Mouse (Mus musculus) heart, embryonic 16.5 days (tissue): ENCODE data around the gene Cdkn1b. TPM values are rescaled to one million over a fixed set of nuclear protein-coding genes. Genes with fewer than 3 reads are reported as not detected.

Experiments
- ATAC-seq: fragments of 200-750 bp; cut with Nextera tagmentation; replicated peaks from 2 replicates; pipeline ENCODE4 v1.8.0; 2017; ENCODE audit warnings: moderate number of reproducible peaks; ENCODE audit not compliant: insufficient read depth, low FRiP score; ENCODE audit errors: extremely low read depth
- H3K27ac ChIP-seq: fragments of 300-500 bp; sonication (generic); 2 replicates; pipeline ENCODE4 v1.5.1; 2014; ENCODE audit warnings: mild to moderate bottlenecking, low read length, control low read depth, moderate library complexity
- H3K27me3 ChIP-seq: fragments of 300-500 bp; sonication (generic); 2 replicates; pipeline ENCODE4 v1.6.1; 2014; ENCODE audit warnings: low read length, mixed read lengths; ENCODE audit not compliant: control insufficient read depth, insufficient read depth
- H3K36me3 ChIP-seq: fragments of 300-500 bp; sonication (generic); 2 replicates; pipeline ENCODE4 v1.6.1; 2014; ENCODE audit not compliant: control insufficient read depth, insufficient read depth
- H3K4me1 ChIP-seq: fragments of 300-500 bp; sonication (generic); 2 replicates; pipeline ENCODE4 v1.6.1; 2014; ENCODE audit warnings: low read length, mixed read lengths; ENCODE audit not compliant: control insufficient read depth, insufficient read depth
- H3K4me2 ChIP-seq: fragments of 300-500 bp; sonication (generic); 2 replicates; pipeline ENCODE4 v1.6.1; 2014; ENCODE audit warnings: low read depth, mild to moderate bottlenecking, control low read depth, low read length
- H3K4me3 ChIP-seq: fragments of 300-500 bp; sonication (generic); 2 replicates; pipeline ENCODE4 v1.5.1; 2014; ENCODE audit warnings: mild to moderate bottlenecking, control low read depth, low read length
- H3K9ac ChIP-seq: fragments of 300-500 bp; sonication (generic); 2 replicates; pipeline ENCODE4 v1.6.1; 2014; ENCODE audit warnings: low read length, control low read depth
- H3K9me3 ChIP-seq: fragments of 300-500 bp; sonication (generic); replicated peaks from 2 replicates; pipeline ENCODE4 v1.6.1; 2016; ENCODE audit warnings: low read length; ENCODE audit not compliant: control insufficient read depth
- WGBS: fragments of 180-500 bp; shearing (Covaris S2); extraction: QIAGEN DNeasy Blood & Tissue Kit; methylation state at CpG from one replicate; pipeline ENCODE4 v1.1.7; 2014; 5-methylcytosine and 5-hydroxymethylcytosine counted together
- polyA plus RNA-seq: library from polyadenylated mRNA; unstranded; fragments of >200 nt; fragmentation: Nextera tagmentation; extraction: Ambion mirVana; gene quantifications from 2 replicates; pipeline ENCODE4 v1.2.1, GENCODE M21; 2015

Cdkn1b gene
- polyA plus RNA-seq, 1 experiment from 2014 or later = 14.7 TPM

- 2% methylated on average over 11 of the region's 11 CpGs for WGBS
- H3K4me3 ChIP-seq = peak overlapping the region; percentile 71
- ATAC-seq = no peak
- H3K4me1 ChIP-seq = peaks cover 16% of the 10 kb centered on the region
- H3K36me3 ChIP-seq = no peaks in the 10 kb centered on the region
- H3K27ac ChIP-seq = peak overlapping the region; percentile 78
- H3K9ac ChIP-seq = peak overlapping the region; percentile 79
- no peaks in the 10 kb centered on the region for H3K9me3 ChIP-seq
- H3K4me2 ChIP-seq = peak overlapping the region; percentile 96
- H3K27me3 ChIP-seq = no peaks in the 10 kb centered on the region
Measured at GRCm38 (mm10) chr6:134917087-134917486, 3.1 kb upstream of the Cdkn1b start.

- H3K36me3 ChIP-seq = peaks cover 2% of the 10 kb centered on the region; the same call in 1 of the 2 replicates
- H3K27me3 ChIP-seq = no peaks in the 10 kb centered on the region
- H3K4me1 ChIP-seq = peaks cover 27% of the 10 kb centered on the region
- H3K4me2 ChIP-seq = peak overlapping the region; percentile 92
- peak overlapping the region; percentile 85; the same call in 1 of the 2 replicates for H3K4me3 ChIP-seq
- H3K9me3 ChIP-seq = no peaks in the 10 kb centered on the region
- 94% methylated on average over 10 of the region's 10 CpGs for WGBS
- no peak for ATAC-seq
- peak overlapping the region; percentile 92 for H3K9ac ChIP-seq
- H3K27ac ChIP-seq = peak overlapping the region; percentile 99
Measured at GRCm38 (mm10) chr6:134918769-134919168, 1.4 kb upstream of the Cdkn1b start.

- H3K27ac ChIP-seq = peak overlapping the region; percentile 99
- no peaks in the 10 kb centered on the region for H3K9me3 ChIP-seq
- H3K4me3 ChIP-seq = peak overlapping the region; percentile 85
- peak overlapping the region; percentile 92 for H3K9ac ChIP-seq
- peak; percentile 5; the same call in 1 of the 2 replicates for ATAC-seq
- 5% methylated on average over 37 of the region's 37 CpGs for WGBS
- no peaks in the 10 kb centered on the region for H3K27me3 ChIP-seq
- peaks cover 29% of the 10 kb centered on the region for H3K4me1 ChIP-seq
- H3K4me2 ChIP-seq = peak overlapping the region; percentile 92
- H3K36me3 ChIP-seq = peaks cover 3% of the 10 kb centered on the region; the same call in 1 of the 2 replicates
Measured at GRCm38 (mm10) chr6:134919511-134920189, 551 bp upstream of the Cdkn1b start.

- no peaks in the 10 kb centered on the region for H3K9me3 ChIP-seq
- no peak for ATAC-seq
- H3K4me2 ChIP-seq = peak overlapping the region; percentile 92
- peak overlapping the region; percentile 85 for H3K4me3 ChIP-seq
- no peaks in the 10 kb centered on the region for H3K27me3 ChIP-seq
- under 1% methylated on average over 32 of the region's 32 CpGs for WGBS
- H3K4me1 ChIP-seq = peaks cover 34% of the 10 kb centered on the region
- H3K27ac ChIP-seq = peak overlapping the region; percentile 99
- H3K36me3 ChIP-seq = peaks cover 3% of the 10 kb centered on the region; the same call in 1 of the 2 replicates
- peak overlapping the region; percentile 92 for H3K9ac ChIP-seq
Measured at GRCm38 (mm10) chr6:134921014-134921694, 953 bp downstream of the Cdkn1b start.

DNA sequence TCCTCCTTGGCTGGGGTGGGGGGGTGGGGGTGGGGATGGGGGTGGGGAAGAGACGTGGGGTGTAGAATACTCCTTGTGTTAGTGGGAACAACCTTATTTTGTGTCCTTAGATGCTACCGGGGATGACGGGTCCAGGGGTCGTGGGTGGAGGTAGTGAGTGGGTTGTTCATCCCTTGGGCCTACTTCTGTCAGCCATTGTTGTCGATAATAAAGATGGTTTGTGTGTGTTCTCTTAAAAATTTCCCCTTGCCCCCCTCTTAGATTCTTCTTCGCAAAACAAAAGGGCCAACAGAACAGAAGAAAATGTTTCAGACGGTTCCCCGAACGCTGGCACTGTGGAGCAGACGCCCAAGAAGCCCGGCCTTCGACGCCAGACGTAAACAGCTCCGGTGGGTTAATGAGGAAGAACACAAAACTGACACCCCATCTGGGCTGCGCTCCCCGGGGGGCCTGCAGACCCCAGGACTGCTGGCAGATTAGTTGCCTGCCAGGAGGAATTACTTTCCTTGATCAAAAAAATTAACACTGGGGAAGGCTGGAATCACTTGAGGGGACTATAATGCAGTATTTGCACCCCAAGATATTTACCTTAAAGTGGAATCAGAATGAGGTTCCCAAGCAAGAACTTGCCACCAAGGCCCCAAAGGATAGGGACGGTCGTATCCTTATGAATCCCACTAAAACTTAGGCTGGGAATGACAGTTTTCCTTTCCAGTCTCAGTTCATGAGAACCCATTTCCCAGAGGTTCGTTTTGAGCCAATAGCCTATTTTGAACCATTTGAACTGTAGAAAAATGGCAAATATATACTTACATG is 1.7 kb downstream of the Cdkn1b start:
- no peak for ATAC-seq
- H3K27me3 ChIP-seq = no peaks in the 10 kb centered on the region
- H3K4me2 ChIP-seq = peak overlapping the region; percentile 92
- peak overlapping the region; percentile 85 for H3K4me3 ChIP-seq
- H3K36me3 ChIP-seq = peaks cover 3% of the 10 kb centered on the region; the same call in 1 of the 2 replicates
- H3K4me1 ChIP-seq = peaks cover 32% of the 10 kb centered on the region
- 5% methylated on average over 20 of the region's 20 CpGs for WGBS
- H3K9ac ChIP-seq = peak overlapping the region; percentile 92
- H3K27ac ChIP-seq = peak overlapping the region; percentile 99
- no peaks in the 10 kb centered on the region for H3K9me3 ChIP-seq

DNA sequence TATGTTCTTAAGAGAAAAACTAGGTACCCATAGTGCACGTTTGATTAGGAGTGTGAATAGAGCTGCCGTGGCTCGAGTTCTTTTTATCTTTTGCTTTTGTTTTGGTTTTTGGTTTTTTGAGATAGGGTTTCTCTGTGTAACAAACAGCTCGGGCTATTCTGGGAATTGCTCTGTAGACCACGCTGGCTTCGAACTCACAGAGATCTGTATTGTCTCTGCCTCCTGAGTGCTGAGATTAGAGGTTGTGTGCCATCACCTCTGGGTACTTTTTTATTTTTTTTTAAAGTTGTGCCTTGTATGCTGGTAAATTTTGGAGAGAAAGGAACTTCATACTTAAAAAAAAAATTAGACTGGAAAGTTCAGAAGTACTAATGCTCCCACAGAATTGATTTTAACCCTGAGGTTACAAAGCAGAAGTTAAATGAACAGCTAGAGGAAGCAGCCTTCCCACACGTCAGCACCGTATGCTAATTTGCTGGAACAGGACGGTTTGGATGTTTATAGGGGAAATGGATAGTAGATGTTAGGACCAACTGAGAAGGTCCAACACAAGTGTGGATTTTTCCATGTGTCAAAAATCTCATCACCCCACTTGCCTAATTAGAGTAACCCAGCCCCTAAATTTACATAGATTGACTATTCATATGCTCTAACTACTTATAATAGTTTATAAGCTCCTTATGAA is 2.5 kb downstream of the Cdkn1b start:
- no peaks in the 10 kb centered on the region for H3K27me3 ChIP-seq
- H3K4me2 ChIP-seq = peak overlapping the region; percentile 92
- H3K9me3 ChIP-seq = no peaks in the 10 kb centered on the region
- peak overlapping the region; percentile 92 for H3K9ac ChIP-seq
- ATAC-seq = no peak
- peaks cover 3% of the 10 kb centered on the region; the same call in 1 of the 2 replicates for H3K36me3 ChIP-seq
- WGBS = 30% methylated on average over 9 of the region's 9 CpGs
- H3K4me3 ChIP-seq = peak overlapping the region; percentile 85
- peaks cover 28% of the 10 kb centered on the region for H3K4me1 ChIP-seq
- no peak overlapping the region; the same call in 1 of the 2 replicates for H3K27ac ChIP-seq

DNA sequence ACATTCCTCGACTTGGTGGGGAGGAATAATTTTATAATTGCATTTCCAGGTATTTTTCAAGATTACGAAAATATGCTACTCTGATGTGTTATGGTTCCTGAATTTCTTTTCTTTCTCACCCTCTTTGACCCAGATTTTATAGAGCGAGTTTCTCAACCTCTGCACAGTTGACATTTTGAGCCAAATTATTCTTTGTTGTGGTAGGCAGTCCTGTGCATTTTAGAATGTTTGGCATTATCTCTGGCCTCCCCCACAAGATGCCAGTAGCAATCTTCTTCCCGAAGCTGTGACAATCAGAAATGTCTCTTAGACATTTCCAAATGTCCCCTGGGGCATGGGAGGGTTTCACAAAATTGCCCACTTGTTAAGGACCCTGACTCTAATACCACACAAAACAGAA is 3.5 kb downstream of the Cdkn1b start:
- H3K9ac ChIP-seq = no peak overlapping the region; the same call in 1 of the 2 replicates
- peak overlapping the region; percentile 19; the same call in 1 of the 2 replicates for H3K4me3 ChIP-seq
- 77% methylated on average over 4 of the region's 4 CpGs for WGBS
- H3K9me3 ChIP-seq = no peaks in the 10 kb centered on the region
- no peaks in the 10 kb centered on the region for H3K27me3 ChIP-seq
- peak overlapping the region; percentile 44 for H3K4me2 ChIP-seq
- peaks cover 3% of the 10 kb centered on the region; the same call in 1 of the 2 replicates for H3K36me3 ChIP-seq
- peaks cover 27% of the 10 kb centered on the region for H3K4me1 ChIP-seq
- H3K27ac ChIP-seq = no peak overlapping the region; the same call in 1 of the 2 replicates
- no peak for ATAC-seq

- peaks cover 24% of the 10 kb centered on the region for H3K4me1 ChIP-seq
- no peak for ATAC-seq
- no peak overlapping the region for H3K4me2 ChIP-seq
- peaks cover 3% of the 10 kb centered on the region; the same call in 1 of the 2 replicates for H3K36me3 ChIP-seq
- H3K4me3 ChIP-seq = no peak overlapping the region
- H3K9me3 ChIP-seq = no peaks in the 10 kb centered on the region
- no peak overlapping the region for H3K9ac ChIP-seq
- H3K27ac ChIP-seq = no peak overlapping the region
- 66% methylated on average over 3 of the region's 3 CpGs for whole genome bisulfite sequencing
- H3K27me3 ChIP-seq = no peaks in the 10 kb centered on the region
Measured at GRCm38 (mm10) chr6:134924262-134924661, 4.1 kb downstream of the Cdkn1b start.
